Mouse (Mus musculus) heart, postnatal 25 days (tissue): ENCODE data around the gene Wfdc21. TPM values are rescaled to one million over a fixed set of nuclear protein-coding genes. Genes with fewer than 3 reads are reported as not detected.

Experiments
- DNase-seq: peaks from one replicate; pipeline ENCODE4 v3.0.0; 2022; ENCODE audit warnings: low spot score
- intact Hi-C: fragments of 180-260 bp; cut with DNase I; formaldehyde crosslinking; loops from one replicate; pipeline ENCODE4 v1.15.1; 2025
- total RNA-seq, 2 experiments: library from RNA; stranded (reverse); gene quantifications; 2 replicates each; pipeline ENCODE4 v1.2.3; 2021

Gene Wfdc21
- not detected for total RNA-seq

GRCm38 (mm10) chr11:83746681-83747080 is at the start of gene Wfdc21:
TSS of gene Wfdc21 (plus strand) at chr11:83746940.
- intact Hi-C loops, result no loop called here
- DNase-seq, result no peak

GRCm38 (mm10) chr11:83703705-83704104 is 43.0 kb upstream of the Wfdc21 start, which contains the start of gene Wfdc17:
TSS of gene Wfdc17 (plus strand) at chr11:83703991.
- intact Hi-C loops, result loop anchor here (1.0 kb wide), 1 partner anchor 16 kb away; no protein-coding TSS in a partner anchor

GRCm38 (mm10) chr11:83708715-83709114 is 38.0 kb upstream of the Wfdc21 start, which contains the start of gene Wfdc18:
TSS of gene Wfdc18 (plus strand) at chr11:83709015.
- no peak for DNase-seq
- intact Hi-C loops, result loop anchor here (1.0 kb wide), 1 partner anchor 21 kb away; no protein-coding TSS in a partner anchor

More at GRCm38 (mm10) chr11:83703705-83704104, 43.0 kb upstream of the Wfdc21 start, which contains the start of gene Wfdc17:
- no peak for DNase-seq

GRCm38 (mm10) chr11:83709683-83710082 is 37.1 kb upstream of the Wfdc21 start:
- DNase-seq, result no peak
- intact Hi-C loops, result no loop called here

GRCm38 (mm10) chr11:83712671-83713070 is 34.1 kb upstream of the Wfdc21 start:
- intact Hi-C loops, result no loop called here
- DNase-seq, result no peak

- no peak for DNase-seq
- intact Hi-C loops, result no loop called here
These were observed 32.8 kb upstream of the Wfdc21 start for GRCm38 (mm10) chr11:83713925-83714324.

- intact Hi-C loops, result no loop called here
- DNase-seq, result no peak
These were observed 29.6 kb upstream of the Wfdc21 start for GRCm38 (mm10) chr11:83717042-83717665.

GRCm38 (mm10) chr11:83720766-83721165 is 26.0 kb upstream of the Wfdc21 start:
- no peak for DNase-seq
- intact Hi-C loops, result no loop called here

- no peak for DNase-seq
These were observed 17.8 kb upstream of the Wfdc21 start for GRCm38 (mm10) chr11:83728757-83729432.

GRCm38 (mm10) chr11:83731116-83731515 is 15.6 kb upstream of the Wfdc21 start:
- DNase-seq, result no peak
- intact Hi-C loops, result no loop called here

More at GRCm38 (mm10) chr11:83728757-83729432, 17.8 kb upstream of the Wfdc21 start:
- intact Hi-C loops, result no loop called here

- DNase-seq, result no peak
- intact Hi-C loops, result no loop called here
These were observed 13.6 kb upstream of the Wfdc21 start for GRCm38 (mm10) chr11:83733071-83733640.

GRCm38 (mm10) chr11:83734215-83734614 is 12.5 kb upstream of the Wfdc21 start:
- no peak for DNase-seq
- intact Hi-C loops, result no loop called here

- no peak for DNase-seq
- intact Hi-C loops, result loop anchor here (5.0 kb wide), 1 partner anchor 99 kb away; no protein-coding TSS in a partner anchor
These were observed 10.9 kb upstream of the Wfdc21 start for GRCm38 (mm10) chr11:83735881-83736280.

- DNase-seq, result no peak
- intact Hi-C loops, result loop anchor here (5.0 kb wide), 1 partner anchor 100 kb away; no protein-coding TSS in a partner anchor
These were observed 9.6 kb upstream of the Wfdc21 start for GRCm38 (mm10) chr11:83737109-83737558.

GRCm38 (mm10) chr11:83739241-83739640 is 7.5 kb upstream of the Wfdc21 start:
- intact Hi-C loops, result loop anchor here (1.0 to 5.0 kb wide), 3 partner anchors 102 to 298 kb away; no protein-coding TSS in a partner anchor

GRCm38 (mm10) chr11:83740443-83740991 is 6.2 kb upstream of the Wfdc21 start:
- intact Hi-C loops, result no loop called here
- no peak for DNase-seq

More at GRCm38 (mm10) chr11:83739241-83739640, 7.5 kb upstream of the Wfdc21 start:
- DNase-seq, result no peak

GRCm38 (mm10) chr11:83741841-83742240 is 4.9 kb upstream of the Wfdc21 start:
- intact Hi-C loops, result no loop called here
- no peak for DNase-seq

- intact Hi-C loops, result no loop called here
- no peak for DNase-seq
These were observed 3.9 kb upstream of the Wfdc21 start for GRCm38 (mm10) chr11:83742731-83743355.

GRCm38 (mm10) chr11:83743525-83743924 is 3.2 kb upstream of the Wfdc21 start:
- no peak for DNase-seq
- intact Hi-C loops, result no loop called here

- no peak for DNase-seq
These were observed 588 bp upstream of the Wfdc21 start for GRCm38 (mm10) chr11:83746152-83746551.

More at GRCm38 (mm10) chr11:83746152-83746551, 588 bp upstream of the Wfdc21 start:
- intact Hi-C loops, result no loop called here
